Mouse (Mus musculus) forebrain, embryonic 14.5 days (tissue): Measurements from ENCODE around the gene Necab2. TPM values are rescaled to one million over a fixed set of nuclear protein-coding genes. Genes with fewer than 3 reads are reported as not detected.

ENCODE experiments used
- ATAC-seq: fragments of 200-750 bp; cut with Nextera tagmentation; 2 replicates; pipeline ENCODE4 v1.8.0; 2017; ENCODE audit warnings: mild to moderate bottlenecking, moderate library complexity
- DNase-seq: peaks from one replicate; pipeline ENCODE4 v3.0.0-alpha.2; 2015; ENCODE audit warnings: low spot score
- H3K27ac ChIP-seq: fragments of 300-500 bp; sonication (generic); 2 replicates; pipeline ENCODE4 v1.5.1; 2014; ENCODE audit warnings: low read depth, mild to moderate bottlenecking, control low read depth, low read length, moderate library complexity
- H3K27me3 ChIP-seq: fragments of 300-500 bp; sonication (generic); replicated peaks from 2 replicates; pipeline ENCODE4 v1.6.1; 2014; ENCODE audit warnings: low read length, control low read depth, mixed read lengths; ENCODE audit not compliant: control insufficient read depth, insufficient read depth
- H3K36me3 ChIP-seq: fragments of 300-500 bp; sonication (generic); 2 replicates; pipeline ENCODE4 v1.6.1; 2014; ENCODE audit warnings: low read length, control low read depth; ENCODE audit not compliant: control insufficient read depth, insufficient read depth
- H3K4me1 ChIP-seq: fragments of 300-500 bp; sonication (generic); 2 replicates; pipeline ENCODE4 v1.6.1; 2014; ENCODE audit warnings: antibody characterized with exemption, low read length, control low read depth; ENCODE audit not compliant: control insufficient read depth, insufficient read depth
- H3K4me2 ChIP-seq: fragments of 300-500 bp; sonication (generic); 2 replicates; pipeline ENCODE4 v1.6.1; 2014; ENCODE audit warnings: mild to moderate bottlenecking, control low read depth, low read length
- H3K4me3 ChIP-seq: fragments of 300-500 bp; sonication (generic); 2 replicates; pipeline ENCODE4 v1.5.1; 2014; ENCODE audit warnings: low read depth, low read length, control low read depth
- H3K9ac ChIP-seq: fragments of 300-500 bp; sonication (generic); 2 replicates; pipeline ENCODE4 v1.6.1; 2014; ENCODE audit warnings: mild to moderate bottlenecking, low read length, control low read depth, moderate library complexity
- H3K9me3 ChIP-seq: fragments of 300-500 bp; sonication (generic); replicated peaks from 2 replicates; pipeline ENCODE4 v1.6.1; 2016; ENCODE audit warnings: low read length, control low read depth, mixed read lengths; ENCODE audit not compliant: control insufficient read depth
- WGBS: fragments of 180-500 bp; shearing (Covaris S2); extraction: QIAGEN DNeasy Blood & Tissue Kit; methylation state at CpG from one replicate; pipeline ENCODE4 v1.1.7; 2014; 5-methylcytosine and 5-hydroxymethylcytosine counted together
- polyA plus RNA-seq: library from polyadenylated mRNA; unstranded; fragments of >200 nt; fragmentation: Nextera tagmentation; extraction: Ambion mirVana; gene quantifications from 2 replicates; pipeline ENCODE4 v1.2.1, GENCODE M21; 2014

Necab2 gene
- polyA plus RNA-seq, 1 experiment from 2014 or later, result 16.9 TPM

DNA sequence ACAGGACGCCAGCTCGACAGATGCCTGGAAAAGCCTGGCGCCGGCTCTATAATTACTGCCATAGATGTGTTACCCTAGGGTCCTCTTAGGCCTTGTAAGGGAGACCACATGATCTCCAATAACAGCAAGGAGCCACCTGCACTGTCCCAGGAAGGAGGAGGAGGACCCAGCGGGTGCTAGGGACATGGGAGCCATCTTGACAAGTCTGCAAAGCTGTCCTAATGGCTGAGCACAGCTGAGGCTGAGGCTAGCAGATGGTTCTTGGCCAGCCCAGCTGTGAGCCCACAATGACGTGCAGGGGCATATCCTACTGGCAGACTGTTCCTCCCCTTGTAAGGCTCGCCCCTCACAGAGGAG is 6.6 kb upstream of the Necab2 start:
- no peaks in the 10 kb centered on the region for H3K36me3 ChIP-seq
- no peak overlapping the region for H3K4me2 ChIP-seq
- ATAC-seq (no peak), DNase-seq (no peak)
- H3K4me3 ChIP-seq, result no peak overlapping the region
- 67% methylated on average over 7 of the region's 7 CpGs for WGBS
- H3K27me3 ChIP-seq, result no peaks in the 10 kb centered on the region; the same call in 1 of the 2 replicates
- H3K9me3 ChIP-seq, result no peaks in the 10 kb centered on the region
- no peak overlapping the region for H3K9ac ChIP-seq
- no peaks in the 10 kb centered on the region for H3K4me1 ChIP-seq
- H3K27ac ChIP-seq, result no peak overlapping the region

DNA sequence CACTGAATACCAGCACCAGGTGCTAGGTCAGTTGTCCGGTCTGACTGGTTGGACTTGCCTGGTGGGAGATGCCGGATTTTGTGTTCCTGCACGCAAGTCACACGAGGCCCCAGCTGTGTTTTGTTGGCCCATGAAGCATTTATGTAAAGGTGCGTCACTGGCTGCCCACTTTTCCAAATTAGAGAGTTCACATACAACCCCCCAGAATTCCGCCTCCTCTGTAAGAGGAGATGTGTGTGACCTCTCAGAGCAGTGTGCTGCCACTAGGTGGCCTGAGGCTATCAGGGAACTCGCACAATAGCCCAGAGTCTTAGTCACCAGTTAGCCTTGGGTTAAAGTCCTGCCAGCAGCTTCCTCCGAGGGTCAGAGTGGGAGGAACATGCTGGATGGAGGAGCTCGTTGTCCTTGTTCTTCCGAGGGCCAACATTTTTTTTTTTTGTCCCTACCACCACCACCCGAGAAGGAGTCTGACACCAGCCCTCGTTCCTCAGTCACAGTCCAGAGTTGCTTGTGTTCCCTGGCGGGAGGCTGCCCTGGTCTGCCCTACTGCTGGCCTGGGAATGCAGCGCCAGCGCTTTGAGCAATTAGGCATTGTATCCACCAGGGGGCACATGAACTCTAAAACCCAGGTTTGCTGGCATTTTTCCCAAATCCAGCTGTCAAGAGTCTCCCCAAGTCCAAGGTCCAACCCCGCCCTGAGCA is 6.1 kb upstream of the Necab2 start:
- DNase-seq (peak; percentile 87), ATAC-seq (0 out of 2 replicates have a peak, but pooled peaks have one; percentile 54)
- H3K27ac ChIP-seq, result no peak overlapping the region
- H3K9me3 ChIP-seq, result no peaks in the 10 kb centered on the region
- no peaks in the 10 kb centered on the region for H3K4me1 ChIP-seq
- no peaks in the 10 kb centered on the region; the same call in 1 of the 2 replicates for H3K27me3 ChIP-seq
- no peaks in the 10 kb centered on the region for H3K36me3 ChIP-seq
- no peak overlapping the region for H3K4me2 ChIP-seq
- 14% methylated on average over 16 of the region's 16 CpGs for WGBS
- H3K9ac ChIP-seq, result no peak overlapping the region
- H3K4me3 ChIP-seq, result no peak overlapping the region

DNA sequence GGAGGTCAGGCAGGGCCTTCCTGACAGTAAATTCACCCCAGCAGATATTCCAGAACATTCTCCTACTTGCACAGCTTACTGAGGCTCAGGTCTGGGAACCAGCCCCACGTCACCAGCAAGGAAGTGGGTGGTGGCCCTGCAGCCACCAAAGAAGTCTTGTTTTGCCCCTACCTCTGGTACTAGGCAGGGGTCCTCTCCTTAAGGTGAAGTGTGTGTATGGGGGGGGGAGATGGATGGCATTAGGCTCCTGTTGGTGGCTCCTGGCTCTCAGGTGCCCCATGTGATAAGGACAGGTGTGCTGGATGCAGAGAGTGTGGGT is 5.6 kb upstream of the Necab2 start:
- Histone ChIP-seq H3K4me2 (no peak overlapping the region), H3K4me1 (no peaks in the 10 kb centered on the region), H3K36me3 (no peaks in the 10 kb centered on the region), H3K4me3 (no peak overlapping the region), H3K27me3 (no peaks in the 10 kb centered on the region; the same call in 1 of the 2 replicates), H3K9me3 (no peaks in the 10 kb centered on the region), H3K27ac (no peak overlapping the region), H3K9ac (no peak overlapping the region)
- DNase-seq (no peak), ATAC-seq (0 out of 2 replicates have a peak, but pooled peaks have one; percentile 21)
- WGBS, result 64% methylated on average over 1 of the region's 1 CpGs

DNA sequence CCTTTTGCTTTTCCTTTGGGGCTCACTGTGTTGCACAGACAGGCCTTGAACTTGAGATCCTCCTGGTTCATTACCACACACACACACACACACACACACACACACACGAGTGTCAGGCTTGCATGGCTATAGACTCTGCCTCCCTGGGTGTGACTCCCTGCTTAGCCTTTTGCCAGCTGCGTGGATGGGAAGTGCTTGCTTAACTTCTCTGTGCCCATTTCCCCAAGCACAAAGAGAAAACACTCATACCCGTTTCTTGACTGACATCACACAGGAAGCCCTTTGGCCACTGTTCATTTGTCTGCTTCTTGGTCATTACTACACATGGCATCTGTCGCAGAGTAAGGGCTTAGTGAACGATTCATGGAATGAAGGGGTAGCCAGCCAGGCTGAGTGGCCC is 4.5 kb upstream of the Necab2 start:
- ATAC-seq, result no peak
- Histone ChIP-seq H3K4me3 (no peak overlapping the region), H3K9ac (no peak overlapping the region), H3K4me2 (no peak overlapping the region), H3K4me1 (no peaks in the 10 kb centered on the region), H3K9me3 (no peaks in the 10 kb centered on the region), H3K27me3 (no peaks in the 10 kb centered on the region; the same call in 1 of the 2 replicates), H3K27ac (no peak overlapping the region), H3K36me3 (no peaks in the 10 kb centered on the region)
- WGBS, result 61% methylated on average over 5 of the region's 5 CpGs
- DNase-seq, result no peak

DNA sequence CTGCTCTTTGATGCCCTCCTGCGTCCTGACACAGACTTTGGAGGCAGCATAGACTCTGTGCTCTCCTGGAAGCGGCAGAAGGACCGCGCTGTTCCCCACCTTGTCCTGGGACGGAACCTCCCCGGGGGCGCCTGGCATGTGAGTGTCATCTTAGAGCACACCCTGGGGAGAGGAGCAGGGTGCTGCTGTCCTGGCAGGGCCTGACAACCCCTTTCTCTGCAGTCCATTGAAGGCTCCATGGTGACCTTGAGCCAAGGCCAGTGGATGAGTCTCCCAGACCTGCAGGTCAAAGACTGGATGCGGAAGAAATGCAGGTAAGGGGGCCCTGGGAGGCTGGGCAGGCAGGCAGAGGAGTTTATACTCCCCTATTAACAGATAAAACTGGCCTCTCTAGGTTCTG is 3.5 kb upstream of the Necab2 start:
- Histone ChIP-seq H3K4me1 (no peaks in the 10 kb centered on the region), H3K27me3 (peaks cover 2% of the 10 kb centered on the region; the same call in 1 of the 2 replicates), H3K27ac (no peak overlapping the region), H3K4me3 (no peak overlapping the region), H3K4me2 (no peak overlapping the region), H3K9me3 (no peaks in the 10 kb centered on the region), H3K36me3 (no peaks in the 10 kb centered on the region), H3K9ac (no peak overlapping the region)
- no peak for DNase-seq
- WGBS, result 95% methylated on average over 8 of the region's 8 CpGs
- ATAC-seq, result no peak

DNA sequence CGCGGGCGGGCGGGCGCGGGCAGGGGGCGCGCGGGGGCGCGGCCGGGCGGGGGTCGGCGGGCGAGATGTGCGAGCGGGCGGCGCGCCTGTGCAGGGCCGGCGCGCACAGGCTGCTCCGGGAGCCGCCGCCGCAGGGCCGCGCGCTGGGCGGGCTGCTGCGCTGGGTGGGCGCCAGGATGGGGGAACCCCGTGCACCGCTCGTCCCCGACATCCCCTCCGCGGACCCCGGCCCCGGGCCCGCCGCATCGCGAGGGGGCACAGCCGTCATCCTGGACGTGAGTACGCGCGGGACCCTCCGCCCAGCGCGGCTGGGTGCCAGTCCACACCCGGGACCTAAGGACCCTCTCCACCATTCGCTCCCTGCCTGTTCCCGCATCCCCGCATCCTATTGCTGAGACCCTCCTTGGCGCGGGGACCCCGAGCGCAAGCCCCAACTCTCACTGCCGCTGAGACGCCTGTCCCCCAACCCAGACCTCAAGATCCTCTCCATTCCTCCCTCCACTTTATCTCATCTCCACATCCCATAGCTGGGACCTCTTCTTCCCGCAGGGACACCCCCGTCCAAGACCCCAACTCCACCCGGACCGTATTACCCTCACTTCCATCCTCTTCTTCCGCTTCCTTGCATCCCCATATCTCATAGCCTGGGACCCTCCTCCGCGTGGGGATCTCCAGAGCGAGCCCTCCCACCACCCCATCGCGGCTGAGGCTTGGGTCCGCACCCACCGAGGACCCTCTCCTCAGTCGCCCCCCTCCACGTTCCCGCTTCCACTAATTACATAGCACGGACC is 666 bp downstream of the Necab2 start:
- no peaks in the 10 kb centered on the region for H3K36me3 ChIP-seq
- H3K9me3 ChIP-seq, result no peaks in the 10 kb centered on the region
- H3K27ac ChIP-seq, result no peak overlapping the region
- H3K9ac ChIP-seq, result peak overlapping the region; percentile 75
- no peaks in the 10 kb centered on the region for H3K4me1 ChIP-seq
- peaks cover 2% of the 10 kb centered on the region; the same call in 1 of the 2 replicates for H3K27me3 ChIP-seq
- ATAC-seq (peak; percentile 57), DNase-seq (peak; percentile 49)
- peak overlapping the region; percentile 90 for H3K4me2 ChIP-seq
- WGBS, result under 1% methylated on average over 27 of the region's 80 CpGs
- H3K4me3 ChIP-seq, result peak overlapping the region; percentile 61

DNA sequence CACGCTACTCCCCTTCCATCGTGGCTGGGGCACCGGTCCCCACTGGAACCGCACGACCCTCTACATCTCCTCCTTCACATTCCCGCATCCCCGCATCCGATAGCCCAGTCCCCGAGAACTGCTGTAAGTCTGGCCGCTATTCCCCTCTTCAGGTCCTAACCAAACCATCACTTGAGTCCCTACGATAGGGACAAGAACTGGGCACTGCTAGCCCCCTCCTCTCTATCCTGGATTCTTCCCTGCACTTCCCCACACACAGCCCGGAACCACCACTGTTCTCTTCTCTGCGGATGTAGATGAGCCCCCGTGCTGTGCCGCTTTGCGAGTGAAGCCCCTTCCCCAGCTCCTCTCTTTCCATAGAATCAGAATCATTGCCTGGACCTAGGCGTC is 1.3 kb downstream of the Necab2 start:
- Histone ChIP-seq H3K4me1 (no peaks in the 10 kb centered on the region), H3K36me3 (no peaks in the 10 kb centered on the region), H3K4me2 (peak overlapping the region; percentile 90), H3K27ac (no peak overlapping the region), H3K9ac (peak overlapping the region; percentile 75; the same call in 1 of the 2 replicates), H3K4me3 (peak overlapping the region; percentile 61), H3K27me3 (peaks cover 2% of the 10 kb centered on the region; the same call in 1 of the 2 replicates), H3K9me3 (no peaks in the 10 kb centered on the region)
- ATAC-seq (peak; percentile 11; the same call in 1 of the 2 replicates), DNase-seq (peak; percentile 13)
- 3% methylated on average over 17 of the region's 17 CpGs for WGBS

DNA sequence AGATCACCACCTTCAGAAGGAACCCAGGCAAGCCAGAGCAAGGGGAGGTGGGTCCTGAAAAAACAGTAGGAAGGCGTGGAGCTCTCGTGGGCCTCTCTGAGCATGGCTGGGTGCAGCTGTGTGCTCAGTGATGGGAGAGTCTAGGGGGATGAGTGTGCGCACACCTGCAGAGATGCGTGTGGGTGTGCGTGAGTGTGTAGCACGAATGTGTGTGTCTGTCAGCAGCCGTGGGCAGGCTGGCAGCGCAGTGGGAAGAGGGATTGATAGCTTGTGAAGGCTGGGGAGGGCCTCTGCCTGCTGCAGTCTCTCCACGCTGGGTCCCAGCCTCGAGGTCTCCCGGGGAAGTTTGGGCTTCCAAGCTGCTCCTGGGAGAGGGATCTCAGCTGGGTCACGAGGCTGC is 3.1 kb downstream of the Necab2 start:
- H3K4me2 ChIP-seq, result no peak overlapping the region
- H3K9me3 ChIP-seq, result no peaks in the 10 kb centered on the region
- no peak overlapping the region for H3K4me3 ChIP-seq
- peaks cover 2% of the 10 kb centered on the region; the same call in 1 of the 2 replicates for H3K27me3 ChIP-seq
- no peaks in the 10 kb centered on the region for H3K4me1 ChIP-seq
- H3K9ac ChIP-seq, result no peak overlapping the region
- 83% methylated on average over 12 of the region's 12 CpGs for WGBS
- DNase-seq, result no peak
- H3K36me3 ChIP-seq, result no peaks in the 10 kb centered on the region
- no peak overlapping the region for H3K27ac ChIP-seq
- no peak for ATAC-seq

DNA sequence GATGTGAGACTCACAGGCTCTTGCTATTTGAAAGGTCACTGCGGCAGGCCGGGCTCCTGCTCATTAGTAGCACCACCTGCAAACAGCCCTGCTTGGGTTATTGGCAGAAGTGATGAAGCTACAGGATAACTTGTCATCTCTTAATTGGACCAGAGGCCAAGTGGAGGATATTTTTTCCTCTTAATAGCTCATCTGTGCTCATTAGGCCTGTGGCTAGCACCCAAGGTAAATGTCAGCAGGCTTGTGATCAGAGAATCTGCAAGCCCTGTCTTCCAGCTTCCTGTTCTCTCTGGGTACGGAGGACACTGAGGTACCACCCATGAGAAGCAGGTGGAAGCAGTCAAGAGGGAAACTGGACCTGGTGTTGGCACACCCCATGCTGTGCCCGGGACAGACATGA is 4.6 kb downstream of the Necab2 start:
- Histone ChIP-seq H3K4me2 (no peak overlapping the region), H3K4me3 (no peak overlapping the region), H3K27me3 (peaks cover 2% of the 10 kb centered on the region; the same call in 1 of the 2 replicates), H3K4me1 (no peaks in the 10 kb centered on the region), H3K27ac (no peak overlapping the region), H3K36me3 (no peaks in the 10 kb centered on the region), H3K9ac (no peak overlapping the region), H3K9me3 (no peaks in the 10 kb centered on the region)
- ATAC-seq (no peak), DNase-seq (peak; percentile 35)
- WGBS, result 85% methylated on average over 4 of the region's 4 CpGs
